Mouse (Mus musculus) forebrain, embryonic 14.5 days (tissue): ENCODE data around the gene Prss28. TPM values are rescaled to one million over a fixed set of nuclear protein-coding genes. Genes with fewer than 3 reads are reported as not detected.

Source experiments
- polyA plus RNA-seq: library from polyadenylated mRNA; unstranded; fragments of >200 nt; fragmentation: Nextera tagmentation; extraction: Ambion mirVana; gene quantifications from 2 replicates; pipeline ENCODE4 v1.2.1, GENCODE M21; 2014

Gene Prss28
- polyA plus RNA-seq, 1 experiment from 2014 or later = not detected

Other genes with a start within 250 kb of the Prss28 start
- 11.8 and 13.6 TPM in 2 replicates for gene Tmem204, start 225.1 kb upstream of the Prss28 start, polyA plus RNA-seq
- gene Telo2, start 192.7 kb upstream of the Prss28 start, polyA plus RNA-seq = 27.3 and 40.0 TPM in 2 replicates
- 0.17 TPM in 1 of 2 replicates, not detected in the other for gene Ptx4, start 187.9 kb upstream of the Prss28 start, polyA plus RNA-seq
- gene Clcn7, start 175.3 kb upstream of the Prss28 start, polyA plus RNA-seq = 18.9 and 25.0 TPM in 2 replicates
- gene Ccdc154, start 146.2 kb upstream of the Prss28 start, polyA plus RNA-seq = not detected in 2 replicates
- gene Gm38655, start 133.2 kb upstream of the Prss28 start, polyA plus RNA-seq = not detected in 2 replicates
- 35.5 and 39.6 TPM in 2 replicates for gene BC003965, start 124.1 kb upstream of the Prss28 start, polyA plus RNA-seq
- gene Unkl, start 120.2 kb upstream of the Prss28 start, polyA plus RNA-seq = 6.2 and 8.2 TPM in 2 replicates
- gene Gnptg, start 68.5 kb upstream of the Prss28 start, polyA plus RNA-seq = 86.8 and 92.0 TPM in 2 replicates
- gene Tsr3, start 68.5 kb upstream of the Prss28 start, polyA plus RNA-seq = 57.4 and 67.8 TPM in 2 replicates
- gene Baiap3, start 52.3 kb upstream of the Prss28 start, polyA plus RNA-seq = 4.8 and 9.7 TPM in 2 replicates
- gene Ube2i, start 34.0 kb upstream of the Prss28 start, polyA plus RNA-seq = 662 and 671 TPM in 2 replicates
- not detected in 2 replicates for gene Prss34, start 10.3 kb upstream of the Prss28 start, polyA plus RNA-seq
- gene Prss29, start 10.0 kb downstream of the Prss28 start, polyA plus RNA-seq = not detected in 2 replicates
- gene Tpsab1, start 36.9 kb downstream of the Prss28 start, polyA plus RNA-seq = not detected in 2 replicates
- gene Tpsb2, start 57.7 kb downstream of the Prss28 start, polyA plus RNA-seq = 0.25 TPM in 1 of 2 replicates, not detected in the other
- gene Tpsg1, start 60.6 kb downstream of the Prss28 start, polyA plus RNA-seq = 0.48 and 1.1 TPM in 2 replicates
- gene Cacna1h, start 125.1 kb downstream of the Prss28 start, polyA plus RNA-seq = 5.5 and 11.0 TPM in 2 replicates
- gene Tekt4, start 146.0 kb downstream of the Prss28 start, polyA plus RNA-seq = 1.2 and 1.4 TPM in 2 replicates
- 0.13 and 0.20 TPM in 2 replicates for gene Sstr5, start 188.6 kb downstream of the Prss28 start, polyA plus RNA-seq